Mouse (Mus musculus): ENCODE data around the gene Wdr46. TPM values are rescaled to one million over a fixed set of nuclear protein-coding genes. Genes with fewer than 3 reads are reported as not detected.

The Wdr46 gene
- polyA plus RNA-seq, 1 experiment = 64.8 TPM

DNA sequence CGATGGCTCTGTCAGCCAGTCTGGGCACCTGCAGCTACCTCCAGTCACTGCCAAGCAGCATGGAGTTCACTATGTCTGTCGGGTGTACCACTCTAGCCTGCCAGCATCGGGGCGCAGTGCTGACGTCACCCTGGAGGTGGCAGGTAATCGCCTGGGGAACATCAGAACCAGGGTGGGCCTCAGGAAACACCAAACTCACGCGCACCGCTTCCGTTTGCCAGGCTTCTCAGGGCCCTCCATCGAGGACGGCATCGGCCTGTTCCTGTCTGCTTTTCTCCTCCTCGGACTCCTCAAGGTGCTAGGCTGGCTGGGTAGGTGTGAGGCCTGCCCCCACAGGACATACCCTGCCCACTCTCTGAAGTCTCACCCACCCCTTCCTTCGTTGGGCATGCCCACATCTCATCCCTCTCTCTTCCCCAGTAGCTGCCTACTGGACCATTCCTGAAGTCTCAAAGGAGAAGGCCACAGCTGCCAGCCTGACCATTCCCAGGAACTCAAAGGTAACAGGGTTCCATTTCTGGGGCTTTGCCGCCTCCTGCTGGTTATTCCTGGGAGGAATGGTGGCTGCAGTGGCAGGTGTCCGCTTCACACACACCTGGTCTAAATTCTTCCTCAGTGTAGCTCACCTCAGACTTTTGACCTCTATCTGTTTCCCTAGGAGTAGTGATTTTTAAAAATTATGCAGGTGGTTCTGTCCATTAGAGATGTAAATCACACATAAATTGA, 14.1 kb upstream of the Wdr46 start:
- Histone ChIP-seq H3K36me3 (ENCODE audit: control insufficient read depth, insufficient read depth) (peaks cover 21% of the 10 kb centered on the region), H3K27me3 (ENCODE audit: control insufficient read depth, insufficient read depth, insufficient read length) (no peaks in the 10 kb centered on the region), H3K4me3 (ENCODE audit: insufficient read depth, poor library complexity, severe bottlenecking) (no peak overlapping the region), H3K79me2 (ENCODE audit: control insufficient read depth, insufficient read depth) (peaks cover 42% of the 10 kb centered on the region), H3ac (ENCODE audit: control insufficient read depth, insufficient read length, low read depth) (no peak overlapping the region), H3K79me3 (ENCODE audit: low read depth) (peaks cover 5% of the 10 kb centered on the region)
- TF ChIP-seq MYOD1 (IDR thresholded peaks at IDR 0.05; ENCODE audit: control insufficient read depth, insufficient read length, low read depth) = no peak
- TF ChIP-seq CEBPB (IDR thresholded peaks at IDR 0.05; ENCODE audit: low read depth) = no peak
- no peak for TF ChIP-seq MAX (IDR thresholded peaks at IDR 0.05)
- no peak for TF ChIP-seq CTCF (IDR thresholded peaks at IDR 0.05; ENCODE audit: control insufficient read depth, insufficient read depth, insufficient read length)

DNA sequence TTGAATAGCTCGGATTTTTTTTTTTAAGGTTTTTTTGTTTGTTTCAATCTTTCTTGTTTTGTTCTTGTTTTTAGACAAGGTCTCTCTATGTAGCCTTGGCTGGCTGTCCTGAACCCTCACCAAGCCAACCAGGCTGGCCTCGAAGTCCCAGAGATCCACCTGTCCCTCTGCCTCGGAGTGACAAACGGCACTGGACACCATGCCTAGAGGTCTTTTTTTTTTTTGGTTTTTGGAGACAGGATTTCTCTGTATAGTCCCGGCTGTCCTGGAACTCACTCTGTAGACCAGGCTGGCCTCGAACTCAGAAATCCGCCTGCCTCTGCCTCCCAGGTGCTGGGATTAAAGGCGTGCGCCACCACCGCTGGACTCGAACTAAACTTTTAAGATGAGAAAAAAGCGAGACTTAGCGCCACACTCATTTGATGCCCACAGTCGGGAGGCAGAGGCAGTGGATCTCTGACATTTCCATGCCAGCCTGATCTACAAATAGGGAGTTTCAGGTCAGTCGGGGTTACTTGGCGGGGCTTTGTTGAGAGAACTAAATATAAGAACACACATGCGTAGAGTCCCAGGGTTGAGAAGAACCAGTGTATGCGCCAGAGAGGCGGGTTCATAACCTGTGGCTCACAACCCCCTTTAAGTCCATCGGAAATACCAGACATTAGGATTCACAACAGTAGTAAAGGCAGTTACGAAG, 12.1 kb upstream of the Wdr46 start:
- H3ac ChIP-seq (ENCODE audit: control insufficient read depth, insufficient read length, low read depth) = peak overlapping the region; percentile 50
- TF ChIP-seq FOSL1 (IDR thresholded peaks at IDR 0.05; ENCODE audit: insufficient read depth, low read length, poor library complexity, severe bottlenecking) = no peak
- TF ChIP-seq CTCF (IDR thresholded peaks at IDR 0.05; ENCODE audit: control insufficient read depth, insufficient read depth, insufficient read length) = no peak
- no peak for TF ChIP-seq CEBPB (IDR thresholded peaks at IDR 0.05; ENCODE audit: low read depth)
- TF ChIP-seq MAX (IDR thresholded peaks at IDR 0.05) = no peak
- TF ChIP-seq MYOG (IDR thresholded peaks at IDR 0.05; ENCODE audit: control insufficient read depth, extremely low read depth, insufficient read length) = no peak
- no peak for TF ChIP-seq USF1 (IDR thresholded peaks at IDR 0.05; ENCODE audit: low read depth)
- no peak for TF ChIP-seq MYOD1 (IDR thresholded peaks at IDR 0.05; ENCODE audit: control insufficient read depth, insufficient read length, low read depth)
- H3K27me3 ChIP-seq (ENCODE audit: control insufficient read depth, insufficient read depth, insufficient read length) = no peaks in the 10 kb centered on the region
- H3K4me3 ChIP-seq (ENCODE audit: insufficient read depth, poor library complexity, severe bottlenecking) = peak overlapping the region; percentile 75
- H3K36me3 ChIP-seq (ENCODE audit: control insufficient read depth, insufficient read depth) = peaks cover 17% of the 10 kb centered on the region
- peaks cover 33% of the 10 kb centered on the region for H3K79me2 ChIP-seq (ENCODE audit: control insufficient read depth, insufficient read depth)
- H3K79me3 ChIP-seq (ENCODE audit: low read depth) = peaks cover 5% of the 10 kb centered on the region

DNA sequence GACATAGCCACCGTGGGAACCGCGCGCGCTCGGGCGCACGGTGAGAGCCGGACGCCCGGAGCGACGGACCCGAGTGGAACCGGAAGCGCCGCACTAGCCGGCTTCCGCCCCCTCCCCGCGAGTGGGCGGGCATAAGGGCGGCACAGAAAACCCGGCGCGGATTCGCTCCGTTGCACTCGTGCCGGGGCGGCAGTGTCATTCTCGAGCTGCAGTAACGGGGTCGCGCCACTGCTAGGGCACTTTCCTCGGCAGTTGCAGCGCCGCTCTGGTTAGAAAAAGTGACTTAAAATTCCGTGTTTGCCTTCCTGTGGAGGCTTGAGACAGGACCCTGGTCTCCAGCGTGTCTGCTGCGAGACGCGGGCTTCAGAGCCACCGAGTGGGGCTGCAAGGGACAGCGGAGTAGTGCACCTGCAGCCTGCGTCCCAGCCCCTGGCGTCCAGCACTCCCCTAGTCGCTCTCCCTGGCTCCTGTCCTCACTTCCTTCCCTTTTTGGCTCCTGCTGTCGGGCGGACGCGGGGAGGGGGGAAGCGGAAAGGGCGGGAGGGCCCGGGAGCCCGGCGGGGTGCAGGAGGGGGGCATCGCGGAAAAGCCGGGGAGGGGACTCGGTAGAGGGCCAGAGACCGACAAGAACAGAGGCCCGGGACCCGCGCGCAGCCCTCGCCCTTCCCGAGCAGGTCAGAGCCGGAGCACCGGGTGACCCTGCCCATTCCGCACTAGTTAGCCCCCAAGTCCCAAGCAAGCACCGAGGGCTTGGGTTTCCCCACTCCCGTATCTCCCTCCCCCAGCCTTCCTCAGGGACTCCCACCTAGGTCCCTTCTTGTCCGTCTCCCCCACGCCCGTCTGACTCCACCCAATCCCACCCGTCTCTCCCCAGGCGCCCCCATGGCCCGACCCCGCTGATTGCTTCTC, 10.8 kb upstream of the Wdr46 start, which contains the start of gene Rgl2:
TSS of gene Rgl2 (plus strand) at position 173 of the 909 bp plus-strand sequence.
- H3K27me3 ChIP-seq (ENCODE audit: control insufficient read depth, insufficient read depth, insufficient read length) = no peaks in the 10 kb centered on the region

DNA sequence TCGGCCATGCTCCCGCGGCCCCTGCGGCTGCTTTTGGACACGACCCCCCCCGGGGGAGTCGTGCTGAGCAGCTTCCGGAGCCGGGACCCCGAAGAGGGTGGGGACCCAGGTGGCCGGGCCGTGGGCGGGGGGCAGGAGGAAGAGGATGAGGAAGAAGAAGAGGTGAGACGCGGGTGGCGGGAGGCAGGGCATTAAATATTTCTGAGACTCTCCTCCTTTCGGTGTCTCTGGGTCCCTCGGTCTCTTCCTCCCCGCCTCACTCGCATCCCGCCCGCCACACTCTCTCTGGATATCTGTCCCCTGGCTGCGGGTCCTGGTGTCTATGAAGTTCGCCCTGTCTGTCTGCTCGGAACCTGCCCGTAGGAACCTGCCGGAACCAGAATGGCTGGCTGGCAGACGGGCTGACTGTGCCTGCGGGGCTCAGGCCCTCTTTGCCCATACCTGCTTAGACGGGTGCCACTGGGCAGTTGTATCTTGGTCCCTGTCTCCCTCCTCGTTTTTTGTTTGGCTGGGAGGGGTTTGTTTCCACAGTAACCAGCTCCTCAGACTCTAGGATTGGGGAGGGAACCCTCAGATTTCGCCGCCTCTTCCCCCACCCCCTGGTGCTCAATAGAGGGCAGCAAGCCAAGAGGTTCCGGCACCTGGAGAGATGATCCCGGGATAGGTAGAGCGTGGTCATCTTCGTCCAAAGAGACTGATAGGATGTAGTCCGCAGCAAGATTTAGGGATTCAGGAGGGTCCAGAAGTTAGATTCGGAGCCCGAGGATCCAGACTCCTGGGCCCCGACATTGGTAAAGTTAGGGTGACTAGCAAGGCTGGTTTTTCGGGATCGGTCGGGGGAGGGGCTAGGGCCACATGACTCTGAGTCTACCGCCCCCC, 9.9 kb upstream of the Wdr46 start:
- peaks cover 33% of the 10 kb centered on the region for H3K79me2 ChIP-seq (ENCODE audit: control insufficient read depth, insufficient read depth)

More for the DNA sequence above, 10.8 kb upstream of the Wdr46 start, which contains the start of gene Rgl2:
- TF ChIP-seq MAX (IDR thresholded peaks at IDR 0.05) = peak; percentile 39
- no peak for TF ChIP-seq FOSL1 (IDR thresholded peaks at IDR 0.05; ENCODE audit: insufficient read depth, low read length, poor library complexity, severe bottlenecking)
- no peak for TF ChIP-seq USF1 (IDR thresholded peaks at IDR 0.05; ENCODE audit: low read depth)
- peak within 1 kb of the TSS; percentile 75 for H3K4me3 ChIP-seq (ENCODE audit: insufficient read depth, poor library complexity, severe bottlenecking)
- H3K79me2 ChIP-seq (ENCODE audit: control insufficient read depth, insufficient read depth) = peaks cover 33% of the 10 kb centered on the region
- H3ac ChIP-seq (ENCODE audit: control insufficient read depth, insufficient read length, low read depth) = peak within 1 kb of the TSS; percentile 76
- peaks cover 5% of the 10 kb centered on the region for H3K79me3 ChIP-seq (ENCODE audit: low read depth)
- H3K36me3 ChIP-seq (ENCODE audit: control insufficient read depth, insufficient read depth) = peaks cover 17% of the 10 kb centered on the region

More for the DNA sequence above, 9.9 kb upstream of the Wdr46 start:
- Histone ChIP-seq H3K36me3 (ENCODE audit: control insufficient read depth, insufficient read depth) (peaks cover 10% of the 10 kb centered on the region), H3K4me3 (ENCODE audit: insufficient read depth, poor library complexity, severe bottlenecking) (peak overlapping the region; percentile 75), H3ac (ENCODE audit: control insufficient read depth, insufficient read length, low read depth) (peak overlapping the region; percentile 76), H3K79me3 (ENCODE audit: low read depth) (peaks cover 4% of the 10 kb centered on the region), H3K27me3 (ENCODE audit: control insufficient read depth, insufficient read depth, insufficient read length) (no peaks in the 10 kb centered on the region)
- TF ChIP-seq FOSL1 (IDR thresholded peaks at IDR 0.05; ENCODE audit: insufficient read depth, low read length, poor library complexity, severe bottlenecking) = no peak
- TF ChIP-seq CEBPB (IDR thresholded peaks at IDR 0.05; ENCODE audit: low read depth) = no peak
- no peak for TF ChIP-seq CTCF (IDR thresholded peaks at IDR 0.05; ENCODE audit: control insufficient read depth, insufficient read depth, insufficient read length)
- no peak for TF ChIP-seq USF1 (IDR thresholded peaks at IDR 0.05; ENCODE audit: low read depth)
- no peak for TF ChIP-seq MYOD1 (IDR thresholded peaks at IDR 0.05; ENCODE audit: control insufficient read depth, insufficient read length, low read depth)
- no peak for TF ChIP-seq MYOG (IDR thresholded peaks at IDR 0.05; ENCODE audit: control insufficient read depth, extremely low read depth, insufficient read length)
- no peak for TF ChIP-seq MAX (IDR thresholded peaks at IDR 0.05)
